Mouse (Mus musculus) brain, adult 2 months (tissue): Measurements from ENCODE around the gene Gm39566.

Source experiments
- DNase-seq: peaks from one replicate; pipeline ENCODE4 v3.0.0; 2011; ENCODE audit warnings: low read depth, low spot score

Gene Gm39566

GRCm38 (mm10) chr11:69797924-69798323 lies 17.2 kb downstream of the Gm39566 start:
- DNase-seq = no peak

DNA sequence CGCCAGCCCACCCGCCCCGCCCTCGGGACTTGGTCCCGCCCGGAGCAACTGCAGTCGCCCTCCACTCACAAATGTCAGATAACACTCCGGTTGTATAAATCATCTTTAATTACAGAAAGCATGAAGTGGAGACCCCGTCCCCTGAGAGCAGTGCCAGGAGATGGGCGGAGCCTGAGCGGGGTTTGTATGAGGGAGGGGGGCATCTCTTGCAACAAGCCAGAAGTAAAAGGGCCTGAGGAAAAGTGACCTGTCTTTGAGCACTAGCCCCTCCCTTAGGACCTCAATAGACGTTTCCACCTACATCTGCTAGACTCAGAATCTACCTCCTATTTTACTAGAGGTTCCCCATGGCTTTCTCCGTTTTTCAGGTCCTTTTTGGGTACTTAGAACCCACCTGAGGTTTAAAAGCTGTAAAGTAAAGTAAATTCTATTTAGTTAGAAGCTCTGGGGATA lies 19.1 kb downstream of the Gm39566 start:
- DNase-seq = no peak

DNA sequence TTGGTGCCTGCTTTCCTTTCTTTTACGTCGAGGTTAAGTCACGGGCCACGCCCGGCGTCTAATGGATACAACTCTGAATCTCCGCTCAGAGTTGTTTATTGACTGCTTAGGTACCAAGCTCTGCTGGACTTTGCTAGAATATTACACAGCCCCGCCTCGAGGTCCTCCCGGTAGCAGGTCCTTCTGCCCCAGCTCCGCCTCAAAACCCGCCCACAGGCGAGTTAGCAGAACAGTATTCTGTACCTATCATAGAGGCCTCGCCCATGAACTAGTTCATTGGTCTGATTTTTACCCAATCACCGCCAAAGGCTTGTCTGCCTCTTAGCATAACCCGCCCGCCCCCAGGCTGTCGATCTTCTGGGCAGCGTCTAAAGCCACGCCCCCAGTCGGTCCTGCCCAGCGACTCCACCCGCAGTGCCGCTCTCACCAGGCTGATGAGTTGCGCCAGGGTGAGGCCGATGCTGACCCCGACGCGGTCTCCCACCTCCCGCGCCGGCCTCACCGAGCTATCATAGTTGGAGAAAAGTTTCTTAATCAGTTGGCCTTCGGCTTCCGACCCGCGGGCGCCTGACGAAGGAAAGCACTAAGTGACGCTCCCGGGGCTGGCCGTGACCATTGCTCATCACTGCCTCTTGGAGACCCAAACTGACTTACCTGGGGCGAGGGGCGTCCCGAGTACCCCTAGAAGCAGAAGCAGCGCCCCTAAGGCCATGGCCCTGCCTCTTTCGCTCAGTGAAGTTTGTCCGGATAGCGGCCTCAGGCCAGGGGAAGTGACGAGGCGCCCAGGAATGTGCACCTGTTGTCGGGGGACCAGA lies 19.7 kb downstream of the Gm39566 start, which contains the start of gene Chrnb1:
Chrnb1 (minus strand) TSS at position 776 of the 815 bp plus-strand sequence.
- peak; percentile 97 for DNase-seq

- DNase-seq = no peak
Measured at GRCm38 (mm10) chr11:69793429-69793828, 21.7 kb downstream of the Gm39566 start.

GRCm38 (mm10) chr11:69791420-69791819 lies 23.7 kb downstream of the Gm39566 start:
- peak; percentile 73 for DNase-seq

DNA sequence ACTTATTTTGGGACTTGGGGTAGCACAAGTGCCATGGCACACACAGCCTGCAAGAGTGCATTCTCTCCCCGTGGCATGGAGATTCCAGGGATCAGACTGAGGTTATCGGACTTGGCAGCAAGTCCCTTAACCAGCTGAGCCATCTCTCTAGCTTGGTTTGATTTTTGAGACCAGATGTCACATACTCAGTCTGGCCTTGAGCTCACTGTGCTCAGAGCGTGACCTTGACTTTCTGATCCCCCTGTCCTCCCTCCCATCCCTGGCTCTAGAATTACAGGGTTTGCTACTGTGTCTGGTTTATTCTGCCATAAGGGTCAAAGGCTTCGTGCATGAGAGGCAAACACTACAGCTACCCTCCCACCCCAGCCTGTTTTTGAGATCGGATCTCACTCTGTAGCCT lies 25.7 kb downstream of the Gm39566 start:
- DNase-seq = no peak

GRCm38 (mm10) chr11:69787306-69787705 lies 27.8 kb downstream of the Gm39566 start:
- no peak for DNase-seq

DNA sequence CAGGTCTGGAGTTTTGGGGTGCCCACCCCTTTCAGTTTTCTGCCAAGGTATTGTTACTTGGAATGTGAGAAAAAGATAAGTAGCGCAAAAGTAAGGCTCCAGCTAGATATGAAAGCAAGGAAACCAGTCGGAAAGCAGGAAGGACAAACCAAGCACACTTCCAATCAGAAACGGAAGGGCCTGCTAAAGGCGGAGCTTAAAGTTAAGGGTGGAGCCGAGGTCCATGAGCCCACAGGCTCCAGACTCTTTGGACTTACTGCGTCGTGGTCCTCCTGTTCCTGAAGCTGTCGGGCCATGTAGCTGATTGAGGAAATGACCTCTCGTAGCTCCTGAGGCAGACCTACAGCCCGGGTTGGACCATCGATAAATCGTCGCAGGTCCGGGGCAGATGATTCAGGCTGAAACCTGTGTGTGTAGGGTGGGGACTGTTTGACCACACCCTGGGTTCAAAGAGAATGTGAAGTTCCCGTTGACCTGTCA lies 30.3 kb downstream of the Gm39566 start:
- DNase-seq = no peak

DNA sequence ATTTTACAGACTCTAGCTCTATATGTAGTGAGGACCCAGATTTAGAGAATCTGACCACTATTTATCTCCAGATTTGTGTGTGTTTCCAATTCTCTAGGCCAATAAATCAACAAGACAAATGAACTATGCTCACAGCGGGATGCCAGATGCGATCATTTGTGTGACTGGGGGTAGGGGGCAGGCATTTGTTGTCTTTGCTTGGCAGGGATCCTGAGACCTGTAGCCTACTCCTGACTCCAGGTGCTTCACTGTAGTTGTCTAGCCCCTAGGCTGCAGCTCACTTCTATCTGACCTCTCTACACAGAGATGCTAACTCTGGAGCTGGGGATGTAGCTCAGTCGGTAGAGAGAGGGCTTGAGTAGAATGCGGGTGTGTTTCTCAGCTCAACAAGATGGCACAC lies 33.3 kb downstream of the Gm39566 start:
- no peak for DNase-seq

- no peak for DNase-seq
Measured at GRCm38 (mm10) chr11:69778985-69779384, 36.1 kb downstream of the Gm39566 start.

DNA sequence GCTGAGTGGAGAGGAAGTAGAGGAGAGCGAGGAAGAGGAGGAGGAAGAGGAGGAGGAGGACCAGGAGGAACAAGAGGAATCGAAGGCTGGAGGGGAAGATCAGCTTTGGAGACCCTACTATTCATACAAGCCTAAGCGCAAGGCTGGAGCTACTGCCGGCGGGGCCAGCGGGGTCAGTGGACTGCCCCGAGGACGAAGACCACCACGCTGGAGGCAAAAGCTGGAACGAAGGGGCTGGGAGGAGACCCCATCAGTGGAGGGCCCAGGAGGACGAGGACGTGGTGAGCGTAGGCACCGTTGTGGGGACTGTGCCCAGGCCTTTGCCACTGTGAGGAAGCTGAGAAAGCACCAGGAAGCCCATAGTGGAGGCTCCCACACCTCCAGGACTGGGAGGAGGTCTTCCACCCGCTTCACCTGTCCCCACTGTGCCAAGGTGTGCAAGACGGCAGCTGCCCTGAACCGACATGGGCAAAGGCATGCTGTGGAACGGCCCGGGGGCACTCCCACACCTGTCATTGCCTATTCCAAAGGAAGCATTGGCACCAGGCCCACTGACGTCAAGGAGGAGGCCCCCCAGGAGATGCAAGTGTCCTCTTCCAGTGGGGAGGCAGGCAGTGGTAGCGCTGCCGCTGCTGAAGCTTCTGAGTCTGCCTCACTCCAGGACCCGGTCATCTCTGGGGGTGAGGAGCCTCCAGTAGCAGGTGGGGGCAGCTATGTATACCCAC lies 36.7 kb downstream of the Gm39566 start:
- peak; percentile 42 for DNase-seq

DNA sequence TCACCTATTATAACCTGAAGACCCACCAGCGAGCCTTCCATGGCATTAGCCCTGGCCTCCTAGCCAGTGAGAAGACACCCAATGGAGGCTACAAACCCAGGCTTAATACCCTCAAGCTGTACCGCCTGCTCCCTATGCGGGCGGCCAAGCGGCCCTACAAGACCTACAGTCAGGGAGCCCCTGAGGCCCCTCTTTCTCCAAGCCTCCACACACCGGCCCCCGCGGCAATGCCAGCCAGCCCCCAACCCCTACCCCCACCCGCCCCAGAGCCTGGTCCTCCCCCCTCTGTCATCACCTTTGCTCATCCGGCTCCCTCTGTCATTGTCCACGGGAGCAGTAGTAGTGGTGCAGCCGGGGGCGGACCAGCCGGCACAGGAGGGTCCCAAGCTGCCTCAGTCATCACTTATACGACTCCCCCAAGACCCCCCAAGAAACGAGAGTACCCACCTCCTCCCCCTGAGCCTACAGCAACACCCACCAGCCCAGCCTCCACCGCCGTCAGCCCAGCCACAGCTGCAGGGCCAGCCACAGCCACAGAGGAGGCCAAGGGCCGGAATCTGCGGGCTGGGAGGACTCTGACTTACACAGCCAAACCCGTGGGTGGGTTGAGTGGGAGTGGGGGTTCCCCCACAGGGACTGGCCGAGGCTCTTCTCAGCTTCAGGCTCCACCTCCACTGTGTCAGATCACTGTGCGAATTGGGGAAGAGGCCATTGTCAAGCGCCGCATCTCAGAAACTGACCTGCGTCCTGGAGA lies 37.4 kb downstream of the Gm39566 start:
- no peak for DNase-seq

DNA sequence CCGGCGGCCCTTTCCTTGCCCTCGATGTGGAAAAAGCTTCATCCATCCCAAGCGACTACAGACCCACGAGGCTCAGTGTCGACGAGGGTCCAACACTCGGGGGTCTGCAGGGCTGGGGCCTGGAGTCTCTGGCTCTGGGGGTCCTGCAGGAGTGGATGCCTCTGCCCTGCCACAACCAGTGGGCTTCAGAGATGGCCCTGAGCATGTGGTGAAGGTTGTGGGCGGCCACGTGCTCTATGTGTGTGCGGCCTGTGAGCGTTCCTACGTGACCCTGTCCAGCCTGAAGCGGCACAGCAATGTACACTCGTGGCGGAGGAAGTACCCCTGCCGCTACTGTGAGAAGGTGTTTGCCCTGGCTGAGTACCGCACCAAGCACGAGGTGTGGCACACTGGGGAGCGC lies 38.6 kb downstream of the Gm39566 start:
- DNase-seq = no peak

- no peak for DNase-seq
Measured at GRCm38 (mm10) chr11:69775716-69776115, 39.4 kb downstream of the Gm39566 start.

DNA sequence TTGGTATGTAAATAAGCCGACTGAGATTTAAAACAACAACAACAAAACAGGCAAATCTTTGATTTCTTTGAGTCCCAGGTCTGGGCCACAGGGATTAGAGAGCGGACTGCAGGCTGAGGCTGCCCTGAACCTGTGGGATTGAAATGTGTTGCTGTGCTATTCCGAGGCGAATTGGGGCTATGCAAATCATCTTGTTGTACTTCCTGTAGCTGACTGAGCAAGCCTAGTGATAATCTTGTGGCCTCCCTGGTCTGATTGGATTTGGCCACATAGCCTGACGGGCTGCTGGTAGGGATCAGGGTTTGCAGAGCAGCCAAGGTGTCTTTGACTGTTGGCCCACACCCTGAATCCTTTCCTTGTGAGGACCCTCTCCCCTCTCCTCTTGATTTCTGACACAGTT lies 40.1 kb downstream of the Gm39566 start:
- no peak for DNase-seq

GRCm38 (mm10) chr11:69767625-69767909 lies 47.5 kb downstream of the Gm39566 start:
- DNase-seq = peak; percentile 38

DNA sequence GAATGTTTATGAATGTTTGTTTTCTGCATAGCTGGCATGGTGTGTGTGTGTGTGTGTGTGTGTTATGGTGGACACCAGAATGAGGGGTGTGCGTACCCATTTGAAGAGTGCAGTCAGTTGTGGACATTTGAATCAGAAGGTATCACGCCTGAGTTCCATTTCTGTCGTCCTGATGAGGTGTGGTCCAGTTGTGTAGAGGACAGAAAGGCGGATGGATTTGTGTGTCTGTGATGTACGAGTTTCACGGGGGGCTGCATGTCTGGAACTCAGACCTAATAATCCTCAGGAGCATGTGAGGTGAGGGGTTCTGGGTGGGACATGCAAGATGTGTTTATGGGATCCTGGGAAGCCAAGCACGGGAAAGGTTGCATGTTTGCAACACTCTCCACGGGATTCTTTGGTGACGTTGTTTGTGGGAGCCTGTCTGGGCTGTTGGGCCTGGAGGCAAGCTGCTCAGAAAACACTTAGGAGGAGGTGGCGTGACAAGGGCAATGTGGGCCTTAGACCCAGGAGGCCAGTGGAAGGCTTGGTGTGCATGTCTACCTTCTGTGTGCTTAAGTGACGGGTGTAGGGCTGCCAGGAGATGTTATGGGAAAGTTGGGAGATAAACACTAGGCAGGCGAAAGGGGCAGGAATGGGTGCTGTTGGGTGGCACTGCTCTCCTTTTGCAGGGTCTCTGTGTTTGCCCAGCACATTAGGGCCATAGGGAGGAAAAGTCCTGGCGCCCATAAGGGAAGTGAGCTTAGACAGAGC lies 48.0 kb downstream of the Gm39566 start:
- peak; percentile 48 for DNase-seq

DNA sequence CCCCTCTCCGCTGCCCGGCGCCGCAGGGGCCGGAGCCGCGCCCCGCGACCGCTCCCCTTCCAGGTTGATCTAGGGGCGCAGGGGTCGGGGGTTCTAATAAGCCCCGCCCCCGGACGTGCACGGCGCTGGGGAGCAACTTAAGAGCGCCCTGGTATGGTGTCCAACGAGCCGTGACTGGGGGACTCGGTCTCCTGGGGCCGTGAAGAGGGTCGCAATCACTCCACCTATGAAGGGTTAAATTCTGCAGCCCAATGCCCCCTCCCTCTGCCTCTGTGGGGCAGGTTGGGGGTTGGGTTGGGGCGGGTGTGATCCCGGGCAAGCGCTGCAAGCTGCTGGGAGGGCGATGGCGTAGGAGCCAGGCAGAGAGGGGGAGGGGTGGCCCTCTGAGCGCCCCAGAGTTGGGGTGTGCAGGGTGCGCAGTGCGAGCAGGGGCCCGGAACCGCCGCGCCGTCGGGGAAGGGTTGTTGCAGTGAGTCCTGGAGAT lies 48.9 kb downstream of the Gm39566 start:
- DNase-seq = peak; percentile 86

DNA sequence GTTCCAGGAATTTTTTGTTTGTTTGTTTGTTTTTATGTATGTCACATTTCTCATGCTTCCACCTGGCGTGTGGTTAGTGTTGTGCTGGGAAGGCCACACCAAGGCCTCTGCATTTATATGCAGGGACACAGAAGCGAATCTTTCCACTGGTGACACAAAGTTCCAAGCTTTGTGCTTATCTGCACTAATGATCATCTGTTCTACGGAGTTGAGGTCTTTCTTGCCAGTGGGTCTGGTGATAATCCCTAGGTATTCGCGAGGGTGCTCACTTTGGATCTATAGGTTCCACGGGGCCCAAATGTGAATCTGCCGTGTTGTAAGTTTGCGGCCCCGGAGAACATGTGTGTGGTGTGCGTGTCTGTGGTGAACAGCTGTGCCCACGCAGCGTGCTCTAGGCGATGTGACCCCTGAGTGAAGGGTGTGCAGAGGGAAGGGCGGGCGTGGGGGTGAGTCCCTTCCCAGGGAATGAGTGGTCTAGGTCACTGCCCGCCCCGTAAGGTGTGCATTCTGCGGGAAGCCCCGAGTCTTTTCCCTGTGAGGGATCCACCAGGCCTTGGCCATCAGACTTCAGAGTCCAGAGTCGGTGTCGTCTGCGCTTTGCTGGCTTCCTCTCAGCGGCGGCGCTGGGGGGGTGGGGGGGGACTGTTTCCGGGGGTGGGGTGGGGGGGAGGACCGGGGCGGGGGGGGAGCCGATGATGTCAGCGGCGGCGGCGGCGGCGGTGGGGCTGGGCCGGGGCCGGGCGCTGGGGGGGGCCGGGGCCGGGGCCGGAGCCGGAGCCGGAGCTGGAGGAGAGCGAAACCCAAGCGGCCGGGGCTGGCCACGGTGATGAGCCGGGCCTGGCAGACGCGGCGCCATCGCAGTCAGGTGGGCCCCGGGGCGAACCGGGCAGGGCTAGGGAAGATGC lies 49.6 kb downstream of the Gm39566 start, which contains the start of gene Zbtb4:
Zbtb4 (plus strand) TSS at position 692 of the 905 bp plus-strand sequence.
- DNase-seq = peak; percentile 71

DNA sequence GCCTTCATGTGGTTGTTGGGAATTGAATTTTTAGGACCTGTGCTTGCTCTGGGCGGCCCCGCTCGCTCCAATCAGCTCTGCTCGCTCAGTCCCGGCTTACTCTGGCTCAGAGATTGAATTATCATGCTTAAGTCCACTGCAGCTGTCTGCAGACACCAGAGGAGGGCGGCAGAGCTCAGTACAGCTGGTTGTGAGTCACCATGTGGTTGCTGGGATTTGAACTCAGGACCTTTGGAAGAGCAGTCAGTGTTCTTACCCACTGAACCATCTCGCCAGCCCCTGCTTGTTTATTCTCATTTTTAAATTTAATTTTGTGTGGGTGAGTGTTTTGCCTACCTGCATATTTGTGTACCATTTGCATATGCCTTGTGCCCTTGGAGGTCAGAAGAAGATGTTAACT lies 51.5 kb downstream of the Gm39566 start:
- no peak for DNase-seq
